46 mouse cellular contexts compared by ENCODE assay signal in genomic region chr4:35148326-35148725, GRCm38 (mm10). TPM values are rescaled to one million over a fixed set of nuclear protein-coding genes. Genes with fewer than 3 reads are reported as not detected.
"Had no signal": no experiment of that assay in that cellular context is flagged by ENCODE, and none has a peak within 500 bp of the region (broad histone marks: within the 10 kb centered on the region; RNA-seq: fewer than 3 reads in every experiment).

No protein-coding gene starts in this region.

- H3K27ac ChIP-seq: heart, embryonic 10.5 days; heart, embryonic 13.5 days; heart, embryonic 15.5 days; hindbrain, embryonic 10.5 days; hindbrain, embryonic 12.5 days; hindbrain, embryonic 13.5 days; hindbrain, embryonic 14.5 days; hindbrain, embryonic 15.5 days; hindbrain, postnatal 0 days; intestine, embryonic 15.5 days; kidney, embryonic 15.5 days; kidney, postnatal 0 days; layer of hippocampus, adult 2 months had no signal

- ATAC-seq: hindbrain, embryonic 16.5 days; hindbrain, postnatal 0 days; inflammation-experienced regulatory T-cells, adult 6 months; intestine, embryonic 15.5 days; intestine, embryonic 16.5 days; intestine, postnatal 0 days had no signal

- H3K4me1 ChIP-seq: heart, embryonic 10.5 days; heart, embryonic 13.5 days; heart, embryonic 15.5 days; hindbrain, embryonic 13.5 days; hindbrain, embryonic 15.5 days; kidney, embryonic 15.5 days had no signal

- H3K9me3 ChIP-seq: heart, embryonic 10.5 days; heart, embryonic 12.5 days; heart, embryonic 13.5 days; heart, embryonic 15.5 days; hindbrain, embryonic 10.5 days; hindbrain, embryonic 12.5 days; hindbrain, embryonic 13.5 days; hindbrain, embryonic 15.5 days; intestine, embryonic 15.5 days; kidney, embryonic 15.5 days had no signal

- H3K9ac ChIP-seq: heart, embryonic 12.5 days; heart, embryonic 13.5 days; heart, embryonic 15.5 days; hindbrain, embryonic 12.5 days; hindbrain, embryonic 13.5 days; hindbrain, embryonic 14.5 days; hindbrain, embryonic 15.5 days; intestine, embryonic 15.5 days; kidney, embryonic 15.5 days had no signal

- H3K4me2 ChIP-seq: heart, embryonic 11.5 days; heart, embryonic 12.5 days; heart, embryonic 13.5 days; heart, embryonic 15.5 days; hindbrain, embryonic 12.5 days; hindbrain, embryonic 13.5 days; hindbrain, embryonic 14.5 days; hindbrain, embryonic 15.5 days; intestine, embryonic 15.5 days; kidney, embryonic 15.5 days had no signal

- H3K4me3 ChIP-seq: heart, embryonic 10.5 days; heart, embryonic 12.5 days; heart, embryonic 13.5 days; heart, embryonic 15.5 days; hindbrain, embryonic 10.5 days; hindbrain, embryonic 12.5 days; hindbrain, embryonic 13.5 days; hindbrain, embryonic 15.5 days; intestine, embryonic 15.5 days; kidney, embryonic 15.5 days; layer of hippocampus, adult 2 months had no signal

- H3K36me3 ChIP-seq: heart, embryonic 10.5 days; heart, embryonic 12.5 days; heart, embryonic 13.5 days; heart, embryonic 15.5 days; hindbrain, embryonic 10.5 days; hindbrain, embryonic 12.5 days; hindbrain, embryonic 13.5 days; hindbrain, embryonic 15.5 days; intestine, embryonic 15.5 days; kidney, embryonic 15.5 days had no signal

- DNase-seq: heart, postnatal 10 days; heart, postnatal 14 days; heart, postnatal 36 days; heart, postnatal 4 days; kidney, adult 11 months; kidney, adult 18-20 months; kidney, adult 2 months; kidney, adult 8-10 months; kidney, adult 9 months; kidney, postnatal 10 days; kidney, postnatal 14 days; kidney, postnatal 25 days; kidney, postnatal 36 days; kidney, postnatal 4 days; layer of hippocampus, adult 9-11 months; layer of hippocampus, postnatal 36 days had no signal

- H3K27me3 ChIP-seq: heart, embryonic 12.5 days; heart, embryonic 15.5 days; hindbrain, embryonic 12.5 days; hindbrain, embryonic 13.5 days; hindbrain, embryonic 15.5 days; intestine, embryonic 15.5 days; kidney, embryonic 15.5 days had no signal

RNA-seq across cellular contexts. Expression of gene Ifnk, which starts 3.5 kb away (rescaled TPM):
- total RNA-seq: heart, adult 8-10 months; heart, postnatal 10 days; heart, postnatal 14 days; heart, postnatal 25 days; heart, postnatal 36 days; heart, postnatal 4 days; hematopoietic stem cell, adult 5-6 weeks; hindbrain, postnatal 0 days; layer of hippocampus, adult 18-20 months; layer of hippocampus, adult 2 months; layer of hippocampus, adult 8-10 months; layer of hippocampus, postnatal 10 days; layer of hippocampus, postnatal 14 days; layer of hippocampus, postnatal 25 days; layer of hippocampus, postnatal 36 days had no signal
- polyA plus RNA-seq: heart, embryonic 11.5 days; heart, embryonic 12.5 days; heart, embryonic 13.5 days; heart, embryonic 14.5 days; heart, embryonic 15.5 days; heart, postnatal 0 days; hindbrain, embryonic 12.5 days; hindbrain, embryonic 13.5 days; hindbrain, embryonic 16.5 days; hindbrain, postnatal 0 days; inflammation-experienced regulatory T-cells, adult 6 months; kidney, adult 2 months; kidney, embryonic 15.5 days; kidney, postnatal 0 days; large intestine, adult 2 months had no signal
